Mouse (Mus musculus) C2C12 (cell line): ENCODE measurements around the gene 2810459M11Rik. TPM values are rescaled to one million over a fixed set of nuclear protein-coding genes. Genes with fewer than 3 reads are reported as not detected.

Experiments used
- H3K27me3 ChIP-seq: one replicate; pipeline ENCODE4 v1.6.1; 2011; ENCODE audit not compliant: control insufficient read depth, insufficient read depth, insufficient read length
- H3K36me3 ChIP-seq: one replicate; pipeline ENCODE4 v1.6.1; 2011; ENCODE audit not compliant: control insufficient read depth, insufficient read depth
- H3K4me3 ChIP-seq: one replicate; pipeline ENCODE4 v1.5.1; 2011; ENCODE audit warnings: mild to moderate bottlenecking, control low read depth; ENCODE audit not compliant: poor library complexity, insufficient read depth, severe bottlenecking
- H3K79me2 ChIP-seq: one replicate; pipeline ENCODE4 v1.6.1; 2011; ENCODE audit not compliant: control insufficient read depth, insufficient read depth
- H3K79me3 ChIP-seq: one replicate; pipeline ENCODE4 v1.6.1; 2011; ENCODE audit warnings: low read depth, control low read depth
- H3ac ChIP-seq: one replicate; pipeline ENCODE3; 2011; ENCODE audit warnings: low read depth; ENCODE audit not compliant: control insufficient read depth, insufficient read length
- CEBPB ChIP-seq: IDR thresholded peaks from one replicate; pipeline ENCODE4 v1.6.1; 2011; ENCODE audit warnings: low read depth, mild to moderate bottlenecking, control low read depth, moderate library complexity
- CTCF ChIP-seq: IDR thresholded peaks from one replicate; pipeline ENCODE4 v1.5.1; 2011; ENCODE audit not compliant: control insufficient read depth, insufficient read depth, insufficient read length
- FOSL1 ChIP-seq: IDR thresholded peaks from one replicate; pipeline ENCODE4 v1.8.0; 2011; ENCODE audit warnings: mild to moderate bottlenecking, low read length; ENCODE audit not compliant: poor library complexity, insufficient read depth, severe bottlenecking
- MAX ChIP-seq: IDR thresholded peaks from one replicate; pipeline ENCODE4 v1.6.1; 2011; ENCODE audit warnings: mild to moderate bottlenecking, control low read depth
- MYOD1 ChIP-seq: IDR thresholded peaks from one replicate; pipeline ENCODE4 v1.6.1; 2011; ENCODE audit warnings: low read depth; ENCODE audit not compliant: control insufficient read depth, insufficient read length
- MYOG ChIP-seq: IDR thresholded peaks from one replicate; pipeline ENCODE4 v1.6.1; 2011; ENCODE audit not compliant: control insufficient read depth, insufficient read length; ENCODE audit errors: extremely low read depth
- USF1 ChIP-seq: IDR thresholded peaks from one replicate; pipeline ENCODE4 v1.6.1; 2011; ENCODE audit warnings: low read depth, mild to moderate bottlenecking, control low read depth, moderate library complexity
- polyA plus RNA-seq: library from polyadenylated mRNA; unstranded; fragments of >200 nt; fragmentation: generic; extraction: Trizol; gene quantifications from one replicate; pipeline ENCODE4 v1.2.1, GENCODE M21; 2012; ENCODE audit warnings: missing spikeins

2810459M11Rik gene
- polyA plus RNA-seq, 1 experiment, result not detected

GRCm38 (mm10) chr1:86032273-86032987 lies 13.2 kb upstream of the 2810459M11Rik start:
- no peak overlapping the region for H3K4me3 ChIP-seq
- no peak overlapping the region for H3ac ChIP-seq
- H3K27me3 ChIP-seq, result peaks cover 19% of the 10 kb centered on the region
- H3K79me2 ChIP-seq, result no peaks in the 10 kb centered on the region
- TF ChIP-seq USF1, result no peak
- no peak for TF ChIP-seq MAX
- TF ChIP-seq MYOG, result no peak
- no peak for TF ChIP-seq FOSL1
- no peak for TF ChIP-seq CEBPB
- TF ChIP-seq CTCF, result no peak
- no peak for TF ChIP-seq MYOD1
- H3K36me3 ChIP-seq, result no peaks in the 10 kb centered on the region
- H3K79me3 ChIP-seq, result no peaks in the 10 kb centered on the region

DNA sequence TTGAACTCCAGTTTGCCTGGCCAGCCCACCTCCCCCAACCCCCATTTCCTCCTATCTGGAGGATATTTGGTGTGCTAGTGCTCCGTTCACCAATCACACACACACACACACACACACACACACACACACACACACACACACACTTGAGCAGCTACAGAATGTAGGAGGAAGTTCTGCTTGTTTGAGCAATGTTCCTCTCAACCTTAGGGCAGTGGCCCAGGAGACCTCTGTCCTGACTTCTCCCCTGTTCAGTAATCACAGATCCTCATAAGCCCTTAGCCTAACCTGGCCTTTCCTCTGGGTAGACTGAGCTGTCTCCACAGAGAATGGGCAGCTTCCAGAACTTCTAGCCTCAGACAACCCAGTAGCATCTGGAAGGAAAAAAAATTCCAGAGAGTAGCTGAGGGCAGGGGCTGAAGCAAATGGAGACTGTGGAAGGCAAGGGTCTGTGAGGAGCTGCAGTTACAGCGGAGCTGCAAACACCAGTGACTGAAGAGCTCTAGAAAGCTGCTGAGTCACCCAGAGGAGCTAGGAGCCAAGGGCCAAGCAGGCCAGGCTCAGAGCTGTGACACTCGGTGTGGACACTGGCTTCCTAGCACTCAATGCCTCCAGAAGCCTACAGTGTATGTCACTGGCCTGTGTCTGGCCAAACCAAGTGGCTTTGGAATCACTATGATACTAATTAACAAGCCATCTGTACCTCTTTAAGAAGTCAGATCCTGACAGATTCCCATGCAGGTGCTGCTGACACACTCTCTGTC lies 7.3 kb upstream of the 2810459M11Rik start:
- Histone ChIP-seq H3K79me3 (no peaks in the 10 kb centered on the region), H3ac (no peak overlapping the region), H3K4me3 (no peak overlapping the region), H3K36me3 (no peaks in the 10 kb centered on the region), H3K27me3 (peaks cover under 1% of the 10 kb centered on the region), H3K79me2 (no peaks in the 10 kb centered on the region)
- TF ChIP-seq FOSL1, result no peak

DNA sequence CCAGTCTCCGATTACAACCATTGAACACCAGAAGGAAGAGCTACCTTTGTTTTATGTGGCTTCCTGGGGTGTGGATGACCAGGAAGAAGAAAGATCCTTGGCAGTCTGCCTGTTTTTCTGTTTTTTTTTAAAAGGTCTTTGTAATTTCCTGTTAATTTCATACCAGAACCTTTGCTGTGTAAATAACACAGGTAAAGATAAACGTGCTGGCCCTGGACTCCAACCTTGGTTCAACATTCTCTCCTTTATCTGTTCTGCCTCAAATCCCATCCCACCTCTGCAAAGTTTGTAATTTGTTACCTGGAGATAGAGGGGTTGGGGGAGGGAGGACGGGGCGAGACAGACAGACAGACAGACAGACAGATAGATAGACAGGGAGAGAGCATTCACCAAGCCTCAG lies 5.5 kb upstream of the 2810459M11Rik start:
- Histone ChIP-seq H3ac (no peak overlapping the region), H3K27me3 (peaks cover 9% of the 10 kb centered on the region), H3K36me3 (no peaks in the 10 kb centered on the region), H3K79me2 (no peaks in the 10 kb centered on the region), H3K79me3 (no peaks in the 10 kb centered on the region), H3K4me3 (no peak overlapping the region)
- TF ChIP-seq MYOG, result no peak
- TF ChIP-seq CEBPB, result no peak
- no peak for TF ChIP-seq CTCF
- TF ChIP-seq FOSL1, result no peak
- TF ChIP-seq MAX, result no peak
- no peak for TF ChIP-seq USF1
- TF ChIP-seq MYOD1, result no peak

DNA sequence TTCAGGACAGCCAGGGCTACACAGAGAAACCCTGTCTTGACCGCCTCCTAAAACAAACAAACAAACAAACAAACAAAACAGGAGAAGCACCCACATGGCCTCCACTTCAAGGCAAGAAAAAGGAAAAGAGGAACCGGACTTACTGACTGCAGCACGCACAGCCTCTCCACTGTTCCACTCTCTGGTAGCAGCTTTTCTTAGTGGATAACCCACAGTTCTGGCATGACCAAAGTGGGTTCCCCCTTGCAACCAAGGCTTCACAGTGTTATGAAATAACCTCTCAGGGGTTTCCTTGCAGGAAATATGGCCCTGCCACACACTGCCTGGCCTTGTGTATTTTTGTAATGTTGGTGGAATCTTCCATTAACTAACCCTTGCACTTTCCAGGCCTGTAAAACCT lies 4.8 kb upstream of the 2810459M11Rik start:
- no peaks in the 10 kb centered on the region for H3K79me2 ChIP-seq
- no peak overlapping the region for H3K4me3 ChIP-seq
- H3K36me3 ChIP-seq, result no peaks in the 10 kb centered on the region
- no peak overlapping the region for H3ac ChIP-seq
- H3K27me3 ChIP-seq, result peaks cover 14% of the 10 kb centered on the region
- no peaks in the 10 kb centered on the region for H3K79me3 ChIP-seq
- no peak for TF ChIP-seq MAX
- no peak for TF ChIP-seq USF1
- no peak for TF ChIP-seq CTCF
- no peak for TF ChIP-seq MYOD1
- TF ChIP-seq FOSL1, result no peak
- no peak for TF ChIP-seq MYOG
- TF ChIP-seq CEBPB, result no peak

DNA sequence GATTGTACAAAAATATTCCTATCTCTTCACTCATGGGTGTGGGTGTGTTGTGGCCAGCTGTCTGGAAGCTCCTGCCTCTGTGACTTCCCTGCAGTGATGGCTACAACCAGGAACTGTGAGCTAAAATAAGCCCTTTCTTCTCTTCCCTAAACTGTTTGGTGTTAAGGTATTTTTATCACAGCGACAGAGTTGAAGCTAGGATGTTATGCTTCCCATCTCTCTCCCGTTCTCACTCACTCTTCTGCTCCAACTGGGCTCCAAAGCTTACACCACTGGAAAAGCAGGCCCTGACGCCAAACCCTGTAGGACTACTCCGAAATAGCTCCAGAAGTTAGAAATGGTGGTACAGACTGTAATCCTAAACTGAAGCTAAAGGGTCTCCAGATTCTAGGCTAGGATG lies 607 bp upstream of the 2810459M11Rik start:
- Histone ChIP-seq H3K79me2 (no peaks in the 10 kb centered on the region), H3ac (no peak overlapping the region), H3K4me3 (no peak overlapping the region), H3K36me3 (no peaks in the 10 kb centered on the region), H3K79me3 (no peaks in the 10 kb centered on the region), H3K27me3 (peaks cover 38% of the 10 kb centered on the region)
- TF ChIP-seq FOSL1 (no peak), USF1 (no peak), MAX (no peak), MYOD1 (no peak), CTCF (no peak), CEBPB (no peak)
